Mouse (Mus musculus): ENCODE measurements around the gene Cbln3. TPM values are rescaled to one million over a fixed set of nuclear protein-coding genes. Genes with fewer than 3 reads are reported as not detected.

The Cbln3 gene
- total and polyA plus RNA-seq, 2 experiments from 2014 or later, result 0.43 to 0.66 TPM

- no peak for TF ChIP-seq CTCF (IDR thresholded peaks at IDR 0.05)
- Histone ChIP-seq H3K4me3 (ENCODE audit: low read depth, low read length) (no peak overlapping the region), H3K27me3 (ENCODE audit: insufficient read depth, low read length) (no peaks in the 10 kb centered on the region), H3K27ac (ENCODE audit: low read depth, low read length) (no peak overlapping the region), H3K9ac (replicated peaks; ENCODE audit: low read length, poor library complexity, severe bottlenecking) (no peak overlapping the region), H3K9me3 (ENCODE audit: low read length) (no peaks in the 10 kb centered on the region), H3K4me2 (ENCODE audit: low read depth, low read length, poor library complexity, severe bottlenecking) (peak overlapping the region; percentile 84), H3K36me3 (ENCODE audit: insufficient read depth, low read length) (peaks cover 42% of the 10 kb centered on the region), H3K4me1 (ENCODE audit: insufficient read depth, low read length) (peaks cover 4% of the 10 kb centered on the region; the same call in 1 of the 2 replicates)
- WGBS, result 90% methylated on average over 7 of the region's 7 CpGs
- ATAC-seq (ENCODE audit: low FRiP score) (no peak), DNase-seq (ENCODE audit: low spot score) (no peak)
These were observed 14.8 kb upstream of the Cbln3 start for GRCm38 (mm10) chr14:55898947-55899346.

GRCm38 (mm10) chr14:55897671-55898070 lies 13.5 kb upstream of the Cbln3 start:
- 90% methylated on average over 12 of the region's 12 CpGs for WGBS

GRCm38 (mm10) chr14:55886571-55887382 lies 2.6 kb upstream of the Cbln3 start:
- Histone ChIP-seq H3K27ac (ENCODE audit: low read depth, low read length) (no peak overlapping the region), H3K36me3 (ENCODE audit: insufficient read depth, low read length) (peaks cover 21% of the 10 kb centered on the region), H3K27me3 (ENCODE audit: insufficient read depth, low read length) (no peaks in the 10 kb centered on the region), H3K9ac (replicated peaks; ENCODE audit: low read length, poor library complexity, severe bottlenecking) (no peak overlapping the region), H3K4me3 (ENCODE audit: low read depth, low read length) (no peak overlapping the region), H3K9me3 (ENCODE audit: low read length) (no peaks in the 10 kb centered on the region), H3K4me1 (ENCODE audit: insufficient read depth, low read length) (peaks cover 4% of the 10 kb centered on the region), H3K4me2 (ENCODE audit: low read depth, low read length, poor library complexity, severe bottlenecking) (peak overlapping the region; percentile 86; the same call in 1 of the 2 replicates)
- no peak for TF ChIP-seq CTCF (IDR thresholded peaks at IDR 0.05)
- ATAC-seq (ENCODE audit: low FRiP score) (no peak), DNase-seq (ENCODE audit: low spot score) (no peak)
- 85% methylated on average over 24 of the region's 24 CpGs for WGBS

More at GRCm38 (mm10) chr14:55897671-55898070, 13.5 kb upstream of the Cbln3 start:
- Histone ChIP-seq H3K9ac (replicated peaks; ENCODE audit: low read length, poor library complexity, severe bottlenecking) (no peak overlapping the region), H3K27ac (ENCODE audit: low read depth, low read length) (no peak overlapping the region), H3K4me2 (ENCODE audit: low read depth, low read length, poor library complexity, severe bottlenecking) (no peak overlapping the region), H3K9me3 (ENCODE audit: low read length) (no peaks in the 10 kb centered on the region), H3K4me1 (ENCODE audit: insufficient read depth, low read length) (peaks cover 4% of the 10 kb centered on the region; the same call in 1 of the 2 replicates), H3K36me3 (ENCODE audit: insufficient read depth, low read length) (peaks cover 47% of the 10 kb centered on the region), H3K27me3 (ENCODE audit: insufficient read depth, low read length) (no peaks in the 10 kb centered on the region), H3K4me3 (ENCODE audit: low read depth, low read length) (no peak overlapping the region)
- DNase-seq (ENCODE audit: low spot score), result no peak
- ATAC-seq (ENCODE audit: low FRiP score), result no peak
- TF ChIP-seq CTCF (IDR thresholded peaks at IDR 0.05), result no peak

GRCm38 (mm10) chr14:55885791-55886271 lies 1.6 kb upstream of the Cbln3 start:
- 12% methylated on average over 16 of the region's 16 CpGs for WGBS
- peak; percentile 34 for DNase-seq (ENCODE audit: low spot score)
- peaks cover 16% of the 10 kb centered on the region for H3K36me3 ChIP-seq (ENCODE audit: insufficient read depth, low read length)
- H3K4me1 ChIP-seq (ENCODE audit: insufficient read depth, low read length), result peaks cover 4% of the 10 kb centered on the region
- no peaks in the 10 kb centered on the region for H3K27me3 ChIP-seq (ENCODE audit: insufficient read depth, low read length)
- no peak for TF ChIP-seq CTCF (IDR thresholded peaks at IDR 0.05)
- ATAC-seq (ENCODE audit: low FRiP score), result no peak
- H3K27ac ChIP-seq (ENCODE audit: low read depth, low read length), result no peak overlapping the region
- peak overlapping the region; percentile 86 for H3K4me3 ChIP-seq (ENCODE audit: low read depth, low read length)
- peak overlapping the region; percentile 80 for H3K9ac ChIP-seq (replicated peaks; ENCODE audit: low read length, poor library complexity, severe bottlenecking)
- H3K4me2 ChIP-seq (ENCODE audit: low read depth, low read length, poor library complexity, severe bottlenecking), result peak overlapping the region; percentile 86
- no peaks in the 10 kb centered on the region for H3K9me3 ChIP-seq (ENCODE audit: low read length)

- no peak for TF ChIP-seq CTCF (IDR thresholded peaks at IDR 0.05)
- under 1% methylated on average over 13 of the region's 30 CpGs for WGBS
- H3K9me3 ChIP-seq (ENCODE audit: low read length), result no peaks in the 10 kb centered on the region
These were observed 1.1 kb upstream of the Cbln3 start for GRCm38 (mm10) chr14:55885114-55885790.

More at GRCm38 (mm10) chr14:55885114-55885790, 1.1 kb upstream of the Cbln3 start:
- Histone ChIP-seq H3K9ac (replicated peaks; ENCODE audit: low read length, poor library complexity, severe bottlenecking) (peak overlapping the region; percentile 80), H3K36me3 (ENCODE audit: insufficient read depth, low read length) (peaks cover 16% of the 10 kb centered on the region), H3K4me2 (ENCODE audit: low read depth, low read length, poor library complexity, severe bottlenecking) (peak overlapping the region; percentile 86), H3K27ac (ENCODE audit: low read depth, low read length) (peak overlapping the region; percentile 60), H3K4me3 (ENCODE audit: low read depth, low read length) (peak overlapping the region; percentile 86), H3K27me3 (ENCODE audit: insufficient read depth, low read length) (no peaks in the 10 kb centered on the region), H3K4me1 (ENCODE audit: insufficient read depth, low read length) (peaks cover 4% of the 10 kb centered on the region)
- DNase-seq (ENCODE audit: low spot score), result peak; percentile 36
- peak; percentile 44 for ATAC-seq (ENCODE audit: low FRiP score)
